Mouse (Mus musculus): ENCODE data around the gene Enah. TPM values are rescaled to one million over a fixed set of nuclear protein-coding genes. Genes with fewer than 3 reads are reported as not detected.

The Enah gene
- polyA plus RNA-seq, 1 experiment from 2014 or later = 36.1 TPM

Other genes starting within 250 kb of the Enah start
- 27.9 and 32.1 TPM in 2 replicates for gene Lbr, start 176.9 kb downstream of the Enah start, polyA plus RNA-seq (2015; fragmentation: Nextera tagmentation; extraction: Ambion mirVana)
- gene Srp9, start 104.7 kb upstream of the Enah start, polyA plus RNA-seq (2015; fragmentation: Nextera tagmentation; extraction: Ambion mirVana) = 125 and 128 TPM in 2 replicates
- gene Vmn1r1, start 144.5 kb upstream of the Enah start, polyA plus RNA-seq (2015; fragmentation: Nextera tagmentation; extraction: Ambion mirVana) = not detected in 2 replicates

Data from midbrain, embryonic 15.5 days (tissue).